Mouse (Mus musculus): ENCODE measurements at regions not wholly inside any gene's neighbourhood (a gene's known extent, or its start where the extent isn't known, plus 50 kb on each side); places are given as distances from the start of the nearest gene placed in this dataset.

DNA sequence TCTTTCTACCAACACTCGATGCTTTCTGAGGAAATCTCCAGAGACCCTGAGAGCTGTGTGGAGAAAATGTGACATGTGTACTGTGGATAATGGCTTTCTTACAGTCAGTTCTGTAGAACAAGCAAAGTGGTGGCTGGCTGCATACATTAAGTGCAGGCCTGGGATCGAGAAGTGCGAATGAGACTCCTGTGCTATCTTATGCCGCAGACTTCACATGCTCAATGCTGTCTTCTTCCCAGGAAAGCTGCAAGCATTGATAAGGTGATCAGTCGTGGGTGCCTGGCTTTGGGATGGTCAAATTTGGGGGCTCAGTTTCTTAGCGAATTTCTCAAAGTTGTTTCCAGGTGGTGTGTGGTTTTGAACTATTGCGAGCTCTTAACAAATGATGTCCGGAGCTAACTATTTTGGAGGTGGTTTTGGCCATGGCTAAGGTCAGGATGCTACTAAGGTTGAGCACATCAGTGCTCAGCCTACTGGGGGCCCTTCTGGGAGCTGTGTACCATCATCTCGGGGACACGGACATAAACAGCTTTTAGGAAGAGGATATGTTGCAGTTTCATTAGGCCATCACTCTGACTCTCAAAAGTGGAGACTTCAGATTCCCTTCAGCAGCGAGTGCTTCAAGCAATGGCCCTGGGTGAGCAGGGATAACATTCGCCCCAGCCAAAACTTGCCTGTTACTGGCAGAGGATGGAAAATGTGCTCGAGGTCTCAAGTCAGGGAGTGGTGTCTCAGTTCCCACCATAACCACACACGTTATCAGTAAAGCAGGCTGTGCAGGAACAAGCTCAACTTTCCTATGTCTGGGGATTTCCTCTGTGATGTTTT lies 646.7 kb downstream of the Zfp706 start:
- peak; percentile 79 for ATAC-seq
- Histone ChIP-seq H3K27me3 (replicated peaks; ENCODE audit: control insufficient read depth, insufficient read depth, low read length) (no peaks in the 10 kb centered on the region), H3K4me2 (ENCODE audit: low read depth, low read length) (no peak overlapping the region), H3K4me1 (ENCODE audit: control insufficient read depth, insufficient read depth, low read length) (0 out of 2 replicates have a peak, but pooled peaks cover 5% of the 10 kb centered on the region), H3K9ac (ENCODE audit: low read depth, low read length) (no peak overlapping the region), H3K4me3 (ENCODE audit: low read length) (no peak overlapping the region), H3K36me3 (ENCODE audit: control insufficient read depth, insufficient read depth, low read length) (no peaks in the 10 kb centered on the region), H3K9me3 (ENCODE audit: control insufficient read depth, low read length) (no peaks in the 10 kb centered on the region), H3K27ac (ENCODE audit: low read length) (no peak overlapping the region)
- 74% methylated on average over 14 of the region's 14 CpGs for WGBS

DNA sequence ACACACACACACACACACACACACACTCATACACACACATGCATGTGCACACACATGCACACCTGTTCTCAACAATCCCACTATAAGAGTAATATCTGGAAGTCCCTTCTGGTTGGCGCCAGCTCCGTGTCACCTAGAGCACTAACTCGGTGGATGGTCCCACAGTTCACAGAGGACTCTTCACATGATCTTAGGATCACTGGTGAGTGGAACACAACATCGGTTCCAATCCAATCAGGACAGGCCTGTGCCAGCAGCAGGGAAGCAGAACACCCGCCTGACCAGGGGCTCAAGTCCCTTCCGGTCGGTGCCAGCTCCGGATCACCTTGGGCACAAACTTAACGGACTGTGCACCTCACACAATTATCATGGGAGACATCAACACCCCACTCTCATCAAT lies 651.7 kb downstream of the Zfp706 start:
- WGBS, result 94% methylated on average over 9 of the region's 9 CpGs
- Histone ChIP-seq H3K36me3 (ENCODE audit: control insufficient read depth, insufficient read depth, low read length) (no peaks in the 10 kb centered on the region), H3K9me3 (ENCODE audit: control insufficient read depth, low read length) (no peaks in the 10 kb centered on the region), H3K9ac (ENCODE audit: low read depth, low read length) (no peak overlapping the region), H3K4me1 (ENCODE audit: control insufficient read depth, insufficient read depth, low read length) (no peaks in the 10 kb centered on the region), H3K4me2 (ENCODE audit: low read depth, low read length) (no peak overlapping the region), H3K27ac (ENCODE audit: low read length) (no peak overlapping the region), H3K27me3 (replicated peaks; ENCODE audit: control insufficient read depth, insufficient read depth, low read length) (no peaks in the 10 kb centered on the region), H3K4me3 (ENCODE audit: low read length) (no peak overlapping the region)
- ATAC-seq, result no peak

DNA sequence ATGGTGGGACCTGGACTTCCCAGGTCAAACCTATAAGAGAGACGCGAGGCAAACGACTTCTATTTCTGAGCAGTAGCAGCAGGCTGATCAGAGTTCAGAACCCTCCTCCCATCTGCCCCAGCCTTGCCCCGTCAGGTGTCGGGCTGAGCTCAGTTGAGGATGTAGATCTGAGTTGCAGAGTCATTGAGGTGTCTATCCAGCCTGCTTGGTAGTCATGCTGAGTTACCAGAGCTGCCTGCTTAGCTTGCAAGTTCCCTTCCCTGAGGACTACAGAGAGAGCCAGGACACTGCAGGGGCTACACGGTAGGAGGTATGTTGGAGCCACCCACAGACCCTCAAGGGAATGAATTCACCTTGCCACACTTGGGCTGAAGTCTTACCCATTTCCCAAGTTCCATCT lies 653.0 kb downstream of the Zfp706 start:
- H3K27me3 ChIP-seq (replicated peaks; ENCODE audit: control insufficient read depth, insufficient read depth, low read length), result no peaks in the 10 kb centered on the region
- H3K27ac ChIP-seq (ENCODE audit: low read length), result no peak overlapping the region
- H3K9me3 ChIP-seq (ENCODE audit: control insufficient read depth, low read length), result no peaks in the 10 kb centered on the region
- no peaks in the 10 kb centered on the region for H3K4me1 ChIP-seq (ENCODE audit: control insufficient read depth, insufficient read depth, low read length)
- 79% methylated on average over 6 of the region's 6 CpGs for WGBS
- no peak for ATAC-seq
- H3K9ac ChIP-seq (ENCODE audit: low read depth, low read length), result no peak overlapping the region
- H3K4me2 ChIP-seq (ENCODE audit: low read depth, low read length), result no peak overlapping the region
- H3K4me3 ChIP-seq (ENCODE audit: low read length), result no peak overlapping the region
- H3K36me3 ChIP-seq (ENCODE audit: control insufficient read depth, insufficient read depth, low read length), result no peaks in the 10 kb centered on the region

DNA sequence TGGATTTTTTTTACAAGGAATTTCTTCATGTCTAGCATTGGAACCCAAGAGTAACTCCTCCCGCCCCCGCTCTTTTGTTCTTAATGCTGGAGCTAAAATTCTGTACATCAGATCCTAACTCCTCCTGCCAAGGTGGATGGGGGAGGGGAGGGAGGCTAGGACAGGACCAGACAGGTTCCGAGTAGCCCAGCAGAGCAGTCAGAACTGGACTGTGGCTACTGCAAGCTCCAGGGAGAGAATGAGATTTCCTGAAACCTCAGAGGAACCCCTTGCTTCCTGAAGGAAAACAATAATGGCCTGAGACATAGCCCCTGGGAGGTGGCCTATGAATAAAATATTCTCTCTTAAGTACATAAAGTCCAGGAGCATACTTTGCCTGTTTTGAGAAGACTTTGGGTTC lies 653.8 kb downstream of the Zfp706 start:
- ATAC-seq, result no peak
- Histone ChIP-seq H3K9me3 (ENCODE audit: control insufficient read depth, low read length) (no peaks in the 10 kb centered on the region), H3K4me3 (ENCODE audit: low read length) (no peak overlapping the region), H3K9ac (ENCODE audit: low read depth, low read length) (no peak overlapping the region), H3K4me2 (ENCODE audit: low read depth, low read length) (no peak overlapping the region), H3K27ac (ENCODE audit: low read length) (no peak overlapping the region), H3K27me3 (replicated peaks; ENCODE audit: control insufficient read depth, insufficient read depth, low read length) (no peaks in the 10 kb centered on the region), H3K36me3 (ENCODE audit: control insufficient read depth, insufficient read depth, low read length) (no peaks in the 10 kb centered on the region), H3K4me1 (ENCODE audit: control insufficient read depth, insufficient read depth, low read length) (peaks cover 3% of the 10 kb centered on the region)
- 90% methylated on average over 3 of the region's 3 CpGs for WGBS

DNA sequence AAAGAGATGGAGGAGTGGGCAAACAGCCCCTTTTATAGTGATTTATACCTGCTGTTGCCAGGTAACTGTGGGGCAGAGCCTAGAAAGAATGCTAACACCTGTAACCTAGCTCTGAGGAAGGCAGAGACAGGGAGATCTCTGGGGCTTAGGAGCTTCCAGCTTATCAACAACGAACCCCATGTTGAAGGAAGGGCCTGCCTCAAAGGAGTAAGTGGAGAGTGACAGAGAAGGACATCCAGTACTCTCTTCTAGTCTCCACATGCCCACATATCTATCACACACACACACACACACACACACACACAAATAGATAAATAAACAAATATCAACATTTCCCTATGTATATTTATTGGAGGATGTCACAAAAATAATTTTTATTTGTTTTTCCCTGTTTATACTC lies 654.6 kb downstream of the Zfp706 start:
- Histone ChIP-seq H3K27me3 (replicated peaks; ENCODE audit: control insufficient read depth, insufficient read depth, low read length) (no peaks in the 10 kb centered on the region), H3K4me2 (ENCODE audit: low read depth, low read length) (no peak overlapping the region), H3K4me1 (ENCODE audit: control insufficient read depth, insufficient read depth, low read length) (peaks cover 8% of the 10 kb centered on the region), H3K9me3 (ENCODE audit: control insufficient read depth, low read length) (no peaks in the 10 kb centered on the region), H3K9ac (ENCODE audit: low read depth, low read length) (no peak overlapping the region), H3K36me3 (ENCODE audit: control insufficient read depth, insufficient read depth, low read length) (no peaks in the 10 kb centered on the region), H3K27ac (ENCODE audit: low read length) (no peak overlapping the region), H3K4me3 (ENCODE audit: low read length) (no peak overlapping the region)
- WGBS, result 81% methylated on average over 1 of the region's 1 CpGs
- no peak for ATAC-seq

DNA sequence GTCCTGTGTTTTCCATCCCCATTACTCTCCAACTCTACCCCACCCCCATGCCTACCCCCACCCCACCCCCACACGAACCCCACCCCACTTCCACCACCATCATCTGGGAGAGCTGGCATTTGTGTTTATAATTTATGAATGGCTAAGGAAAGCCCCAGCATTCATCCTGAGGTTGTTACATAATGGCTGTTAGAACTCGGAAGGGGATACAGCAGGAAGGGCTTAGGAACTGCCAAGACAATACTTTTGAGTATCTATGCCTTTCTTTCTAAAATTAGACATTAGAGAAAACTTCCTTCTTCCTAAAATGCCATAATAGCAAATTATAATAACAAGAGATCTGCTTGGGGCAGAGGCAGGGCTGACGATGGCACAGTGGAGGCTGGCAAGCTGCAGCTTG lies 655.9 kb downstream of the Zfp706 start:
- ATAC-seq, result no peak
- no peaks in the 10 kb centered on the region for H3K36me3 ChIP-seq (ENCODE audit: control insufficient read depth, insufficient read depth, low read length)
- 42% methylated on average over 3 of the region's 3 CpGs for WGBS
- no peak overlapping the region for H3K9ac ChIP-seq (ENCODE audit: low read depth, low read length)
- H3K4me3 ChIP-seq (ENCODE audit: low read length), result no peak overlapping the region
- H3K27me3 ChIP-seq (replicated peaks; ENCODE audit: control insufficient read depth, insufficient read depth, low read length), result no peaks in the 10 kb centered on the region
- H3K27ac ChIP-seq (ENCODE audit: low read length), result no peak overlapping the region
- H3K9me3 ChIP-seq (ENCODE audit: control insufficient read depth, low read length), result no peaks in the 10 kb centered on the region
- H3K4me2 ChIP-seq (ENCODE audit: low read depth, low read length), result no peak overlapping the region
- H3K4me1 ChIP-seq (ENCODE audit: control insufficient read depth, insufficient read depth, low read length), result peaks cover 14% of the 10 kb centered on the region

DNA sequence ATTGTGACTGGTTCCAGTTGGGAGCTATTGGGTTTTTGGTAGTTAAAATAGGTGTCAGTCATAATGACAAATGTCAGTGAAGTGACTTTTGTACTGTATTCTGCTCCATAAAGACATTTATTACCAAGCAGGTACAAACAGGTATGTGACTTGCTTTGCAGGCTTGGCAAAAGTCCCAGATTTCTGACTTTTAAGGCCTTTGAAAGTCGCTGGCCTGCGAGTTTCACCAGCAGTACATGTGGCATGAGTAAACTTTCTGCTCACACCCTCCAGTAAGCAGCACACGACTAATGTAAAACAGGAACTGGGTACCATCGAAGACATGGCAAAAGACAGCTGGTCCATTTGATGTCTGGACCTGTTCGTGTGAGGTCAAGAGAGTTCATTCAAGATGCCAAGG lies 659.2 kb downstream of the Zfp706 start:
- H3K4me2 ChIP-seq (ENCODE audit: low read depth, low read length), result no peak overlapping the region
- H3K4me1 ChIP-seq (ENCODE audit: control insufficient read depth, insufficient read depth, low read length), result peaks cover 17% of the 10 kb centered on the region
- 63% methylated on average over 5 of the region's 5 CpGs for WGBS
- no peak overlapping the region for H3K4me3 ChIP-seq (ENCODE audit: low read length)
- no peaks in the 10 kb centered on the region for H3K9me3 ChIP-seq (ENCODE audit: control insufficient read depth, low read length)
- 0 out of 2 replicates have a peak overlapping the region, but pooled peaks have one; percentile 3 for H3K27ac ChIP-seq (ENCODE audit: low read length)
- H3K36me3 ChIP-seq (ENCODE audit: control insufficient read depth, insufficient read depth, low read length), result no peaks in the 10 kb centered on the region
- no peaks in the 10 kb centered on the region for H3K27me3 ChIP-seq (replicated peaks; ENCODE audit: control insufficient read depth, insufficient read depth, low read length)
- no peak overlapping the region for H3K9ac ChIP-seq (ENCODE audit: low read depth, low read length)
- peak; percentile 75 for ATAC-seq

DNA sequence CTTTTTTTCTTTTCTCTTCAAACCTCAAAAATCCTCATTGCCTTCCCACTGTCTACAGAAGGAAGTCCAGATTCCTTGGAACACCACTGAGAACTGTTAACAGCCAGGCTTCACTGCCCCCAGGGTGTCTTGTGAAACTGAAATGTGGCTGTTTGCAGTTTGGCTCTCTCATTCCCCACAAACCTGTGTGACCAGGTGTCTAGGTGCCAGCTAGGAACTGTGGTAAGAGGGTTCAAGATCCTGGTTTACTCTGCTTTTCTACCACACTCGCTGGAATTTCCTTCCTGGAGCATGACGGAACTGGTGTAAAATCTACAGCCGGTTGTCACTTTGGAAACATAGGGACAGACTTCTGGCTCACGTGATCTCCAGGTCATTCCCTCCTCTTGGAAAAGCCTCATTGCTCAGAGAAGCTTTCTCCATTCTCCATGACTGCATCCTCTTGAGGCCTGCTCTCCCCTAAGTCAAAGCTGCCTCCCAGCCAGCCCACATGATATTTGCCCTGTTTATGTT lies 660.2 kb downstream of the Zfp706 start:
- WGBS, result 68% methylated on average over 4 of the region's 4 CpGs
- Histone ChIP-seq H3K4me1 (ENCODE audit: control insufficient read depth, insufficient read depth, low read length) (peaks cover 17% of the 10 kb centered on the region), H3K9ac (ENCODE audit: low read depth, low read length) (no peak overlapping the region), H3K9me3 (ENCODE audit: control insufficient read depth, low read length) (no peaks in the 10 kb centered on the region), H3K27me3 (replicated peaks; ENCODE audit: control insufficient read depth, insufficient read depth, low read length) (no peaks in the 10 kb centered on the region), H3K27ac (ENCODE audit: low read length) (no peak overlapping the region; the same call in 1 of the 2 replicates), H3K4me3 (ENCODE audit: low read length) (no peak overlapping the region), H3K36me3 (ENCODE audit: control insufficient read depth, insufficient read depth, low read length) (no peaks in the 10 kb centered on the region), H3K4me2 (ENCODE audit: low read depth, low read length) (no peak overlapping the region)
- no peak for ATAC-seq

DNA sequence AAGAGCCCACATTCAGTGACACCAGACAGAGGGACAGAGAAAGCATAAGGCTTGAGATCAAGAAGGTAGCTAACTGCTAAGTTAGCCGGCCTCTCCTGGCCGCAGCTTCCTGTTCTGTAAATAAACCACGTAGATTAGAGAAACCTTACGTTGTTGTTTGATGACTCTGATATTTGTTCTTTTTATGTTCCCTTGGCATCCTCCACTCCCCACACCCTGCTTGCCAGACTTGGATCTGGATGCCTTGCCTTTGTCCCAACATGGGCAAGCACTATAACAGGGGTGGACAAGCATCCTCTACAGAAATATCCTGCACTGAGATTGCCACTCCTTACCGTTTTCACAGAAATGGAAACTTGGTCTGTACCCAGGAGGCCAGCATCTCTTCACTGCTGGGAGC lies 661.4 kb downstream of the Zfp706 start:
- Histone ChIP-seq H3K9ac (ENCODE audit: low read depth, low read length) (no peak overlapping the region), H3K9me3 (ENCODE audit: control insufficient read depth, low read length) (no peaks in the 10 kb centered on the region), H3K36me3 (ENCODE audit: control insufficient read depth, insufficient read depth, low read length) (no peaks in the 10 kb centered on the region), H3K27ac (ENCODE audit: low read length) (no peak overlapping the region), H3K4me1 (ENCODE audit: control insufficient read depth, insufficient read depth, low read length) (peaks cover 17% of the 10 kb centered on the region), H3K4me3 (ENCODE audit: low read length) (no peak overlapping the region), H3K4me2 (ENCODE audit: low read depth, low read length) (no peak overlapping the region), H3K27me3 (replicated peaks; ENCODE audit: control insufficient read depth, insufficient read depth, low read length) (no peaks in the 10 kb centered on the region)
- no peak for ATAC-seq
- 47% methylated on average over 5 of the region's 5 CpGs for WGBS

Data from intestine, embryonic 16.5 days (tissue).